Mouse (Mus musculus) ES-Bruce4 (cell line): Measurements from ENCODE around the gene Cib1.

Source experiments
- CTCF ChIP-seq: IDR thresholded peaks from one replicate; pipeline ENCODE4 v1.8.1; 2011; ENCODE audit warnings: low read depth, low read length
- POLR2A ChIP-seq: IDR thresholded peaks from one replicate; pipeline ENCODE4 v1.8.1; 2011; ENCODE audit warnings: low read length; ENCODE audit not compliant: insufficient read depth

- TF ChIP-seq POLR2A (no peak), CTCF (no peak)
Measured at GRCm38 (mm10) chr7:80197371-80197770, 35.2 kb downstream of the Cib1 start.
